Mouse (Mus musculus) ovary, adult 2 months (tissue): ENCODE data around the gene Psmd11. TPM values are rescaled to one million over a fixed set of nuclear protein-coding genes. Genes with fewer than 3 reads are reported as not detected.

Source experiments
- polyA plus RNA-seq: library from polyadenylated mRNA; depleted of rRNA; stranded (reverse); fragments of >200 nt; gene quantifications from 2 replicates; pipeline ENCODE4 v1.2.3, GENCODE M21; 2012; rRNA removed

Psmd11 gene
- polyA plus RNA-seq, result 33.1 and 54.1 TPM in 2 replicates

GRCm38 (mm10) chr11:80428381-80429008, at the start of gene Psmd11:
TSS of gene Psmd11 (plus strand) at chr11:80428615.

GRCm38 (mm10) chr11:80383019-80383625, 45.3 kb upstream of the Psmd11 start, which contains the start of gene Zfp207:
TSS of gene Zfp207 (plus strand) at chr11:80383279.

GRCm38 (mm10) chr11:80476222-80477189, 48.1 kb downstream of the Psmd11 start, which contains the start of gene Cdk5r1:
TSS of gene Cdk5r1 (plus strand) at chr11:80477023.

Other genes with a start within 250 kb of the Psmd11 start
- gene Rnf135, start 244.8 kb upstream of the Psmd11 start, polyA plus RNA-seq, result 10.9 and 16.3 TPM in 2 replicates
- gene Rhot1, start 219.6 kb upstream of the Psmd11 start, polyA plus RNA-seq, result 7.1 and 9.4 TPM in 2 replicates
- gene Rhbdl3, start 127.7 kb upstream of the Psmd11 start, polyA plus RNA-seq, result 5.6 and 6.6 TPM in 2 replicates
- gene 5730455P16Rik, start 50.6 kb upstream of the Psmd11 start, polyA plus RNA-seq, result 3.5 and 4.7 TPM in 2 replicates
- 92.7 and 103 TPM in 2 replicates for gene Zfp207, start 45.3 kb upstream of the Psmd11 start, polyA plus RNA-seq
- gene Cdk5r1, start 48.4 kb downstream of the Psmd11 start, polyA plus RNA-seq, result 6.5 and 10.7 TPM in 2 replicates